Mouse (Mus musculus) frontal cortex, postnatal 25 days (tissue): ENCODE measurements around the gene Mageb4.
"Not testable (repeated sequence)": the region's sequence is repeated elsewhere in the genome, so short reads cannot be mapped to it uniquely, and the experiment has no call there.

Experiments
- DNase-seq, 2 experiments: peaks; one replicate each; pipeline ENCODE4 v3.0.0; 2022; ENCODE audit warnings: low spot score in 2 of 2

Mageb4 gene

GRCm38 (mm10) chrX:86304993-86305392 is at the start of gene Mageb4:
TSS of gene Mageb4 (minus strand) at chrX:86305093.
- DNase-seq: not testable (repeated sequence)

GRCm38 (mm10) chrX:86284597-86284996 is 20.3 kb downstream of the Mageb4 start:
- not testable (repeated sequence) for DNase-seq

- DNase-seq: not testable (repeated sequence)
Observed at GRCm38 (mm10) chrX:86245950-86246349, 58.9 kb downstream of the Mageb4 start.

GRCm38 (mm10) chrX:86237246-86237645 is 67.6 kb downstream of the Mageb4 start:
- no peak for DNase-seq
